10 mouse cellular contexts compared by ENCODE assay signal in genomic region chr16:56800469-56800868, GRCm38 (mm10). TPM values are rescaled to one million over a fixed set of nuclear protein-coding genes. Genes with fewer than 3 reads are reported as not detected.
DNase-seq lines count a peak whose midpoint lies in the region; ATAC-seq lines count a peak whose summit lies in the region.
"Had no signal": no experiment of that assay in that cellular context is flagged by ENCODE, and none has a peak within 500 bp of the region (broad histone marks: within the 10 kb centered on the region; RNA-seq: fewer than 3 reads in every experiment).

No protein-coding gene starts in this region.

- H3K4me2 ChIP-seq in forebrain, embryonic 14.5 days (ENCODE audit: low read length), result no peak overlapping the region
- H3K4me2 ChIP-seq: embryonic facial prominence, embryonic 13.5 days had no signal

- H3K9me3 ChIP-seq in forebrain, embryonic 14.5 days (replicated peaks; ENCODE audit: control insufficient read depth, low read length), result no peaks in the 10 kb centered on the region
- no peaks in the 10 kb centered on the region for H3K9me3 ChIP-seq in forebrain, embryonic 10.5 days
- H3K9me3 ChIP-seq: embryonic facial prominence, embryonic 13.5 days; G1E had no signal

- H3K27ac ChIP-seq in forebrain, embryonic 14.5 days (ENCODE audit: low read depth, low read length), result no peak overlapping the region
- H3K27ac ChIP-seq in forebrain, embryonic 10.5 days, result no peak overlapping the region
- H3K27ac ChIP-seq: embryonic facial prominence, embryonic 13.5 days had no signal

- H3K27me3 ChIP-seq in forebrain, embryonic 14.5 days (replicated peaks; ENCODE audit: control insufficient read depth, insufficient read depth, low read length), result no peaks in the 10 kb centered on the region
- no peaks in the 10 kb centered on the region for H3K27me3 ChIP-seq in forebrain, embryonic 10.5 days (ENCODE audit: poor library complexity, severe bottlenecking)
- H3K27me3 ChIP-seq: embryonic facial prominence, embryonic 13.5 days had no signal

- DNase-seq in forebrain, embryonic 14.5 days (ENCODE audit: low spot score), result peak; percentile 55
- DNase-seq in forebrain, embryonic 10.5 days (ENCODE audit: extremely low spot score, low spot score), result no peak
- peak; percentile 14 for DNase-seq in lung, postnatal 25 days (ENCODE audit: low spot score)
- no peak for DNase-seq in lung, postnatal 10 days
- peak; percentile 18 for DNase-seq in skeletal muscle tissue, adult 2 months (ENCODE audit: low read depth, low spot score)
- DNase-seq in kidney, adult 18-20 months, result no peak
- DNase-seq in heart, postnatal 14 days, result no peak

- no peaks in the 10 kb centered on the region for H3K4me1 ChIP-seq in forebrain, embryonic 14.5 days (ENCODE audit: control insufficient read depth, insufficient read depth, low read length)
- H3K4me1 ChIP-seq in forebrain, embryonic 10.5 days, result no peaks in the 10 kb centered on the region
- H3K4me1 ChIP-seq: embryonic facial prominence, embryonic 13.5 days had no signal

- no peaks in the 10 kb centered on the region for H3K36me3 ChIP-seq in forebrain, embryonic 14.5 days (ENCODE audit: control insufficient read depth, insufficient read depth, low read length)
- no peaks in the 10 kb centered on the region for H3K36me3 ChIP-seq in forebrain, embryonic 10.5 days (replicated peaks)
- H3K36me3 ChIP-seq: embryonic facial prominence, embryonic 13.5 days; G1E had no signal

- intact Hi-C loops in heart, postnatal 14 days (cut with DNase I), result loop anchor here (1.0 kb wide), 1 partner anchor 119 kb away; no protein-coding TSS in a partner anchor

- no peak overlapping the region for H3K4me3 ChIP-seq in forebrain, embryonic 14.5 days (ENCODE audit: low read depth, low read length)
- H3K4me3 ChIP-seq in forebrain, embryonic 10.5 days, result no peak overlapping the region
- H3K4me3 ChIP-seq: embryonic facial prominence, embryonic 13.5 days had no signal

- no peak for ATAC-seq in forebrain, embryonic 14.5 days
- peak; percentile 70 for ATAC-seq in erythroblast, adult 5-6 weeks (replicated peaks; ENCODE audit: low FRiP score, poor library complexity, severe bottlenecking)

- H3K9ac ChIP-seq in forebrain, embryonic 14.5 days (ENCODE audit: low read length), result no peak overlapping the region
- H3K9ac ChIP-seq: embryonic facial prominence, embryonic 13.5 days had no signal

- 36% methylated on average over 2 of the region's 2 CpGs for WGBS in forebrain, embryonic 14.5 days
- 43% methylated on average over 2 of the region's 2 CpGs for WGBS in forebrain, embryonic 10.5 days

RNA-seq across cellular contexts. Expression of gene Adgrg7, which starts 4.8 kb away (rescaled TPM):
- not detected in 2 replicates for polyA plus RNA-seq in forebrain, embryonic 14.5 days (2014; fragmentation: Nextera tagmentation; extraction: Ambion mirVana)
- polyA plus RNA-seq in forebrain, embryonic 10.5 days (2016; fragmentation: Nextera tagmentation; extraction: Ambion mirVana), result not detected in 2 replicates
- total RNA-seq in erythroblast, adult 5-6 weeks (2015; ENCODE audit: low replicate concordance), result 4.2 and 6.9 TPM in 2 replicates
- 0.70 and 2.6 TPM in 2 replicates for total RNA-seq in erythroblast, adult 5-6 weeks (2017; ENCODE audit: low replicate concordance)
- under 1 TPM in 1 of 2 experiments, not detected in 1; 0.10 TPM for total RNA-seq in heart, postnatal 14 days (2021)
- polyA plus RNA-seq: embryonic facial prominence, embryonic 13.5 days had no signal

Comparison
In these comparisons a context has a peak if more than half of its experiments do, and no peak if none do; other contexts are left out.
1. DNase-seq: peak in forebrain, embryonic 14.5 days (single experiment), lung, postnatal 25 days (single experiment) and skeletal muscle tissue, adult 2 months (single experiment); none in forebrain, embryonic 10.5 days (single experiment), lung, postnatal 10 days (single experiment), kidney, adult 18-20 months (single experiment) and heart, postnatal 14 days (0 of 2).